Mouse (Mus musculus) intestine, embryonic 16.5 days (tissue): Measurements from ENCODE around the gene Sorcs2. TPM values are rescaled to one million over a fixed set of nuclear protein-coding genes. Genes with fewer than 3 reads are reported as not detected.

Experiments
- ATAC-seq: fragments of 200-750 bp; cut with Nextera tagmentation; 2 replicates; pipeline ENCODE4 v1.8.0; 2017; ENCODE audit warnings: moderate TSS enrichment, moderate library complexity
- H3K27ac ChIP-seq: fragments of 300-500 bp; sonication (generic); 2 replicates; pipeline ENCODE4 v1.5.1; 2014; ENCODE audit warnings: mild to moderate bottlenecking, low read length
- H3K27me3 ChIP-seq: fragments of 300-500 bp; sonication (generic); replicated peaks from 2 replicates; pipeline ENCODE4 v1.6.1; 2014; ENCODE audit warnings: low read length, control low read depth, mixed read lengths; ENCODE audit not compliant: control insufficient read depth, insufficient read depth
- H3K36me3 ChIP-seq: fragments of 300-500 bp; sonication (generic); 2 replicates; pipeline ENCODE4 v1.6.1; 2014; ENCODE audit warnings: low read length, control low read depth; ENCODE audit not compliant: control insufficient read depth, insufficient read depth
- H3K4me1 ChIP-seq: fragments of 300-500 bp; sonication (generic); 2 replicates; pipeline ENCODE4 v1.6.1; 2014; ENCODE audit warnings: low read length, control low read depth, mixed read lengths; ENCODE audit not compliant: control insufficient read depth, insufficient read depth
- H3K4me2 ChIP-seq: fragments of 300-500 bp; sonication (generic); 2 replicates; pipeline ENCODE4 v1.6.1; 2014; ENCODE audit warnings: low read depth, low read length, control low read depth
- H3K4me3 ChIP-seq: fragments of 300-500 bp; sonication (generic); 2 replicates; pipeline ENCODE4 v1.5.1; 2014; ENCODE audit warnings: mild to moderate bottlenecking, low read length
- H3K9ac ChIP-seq: fragments of 300-500 bp; sonication (generic); 2 replicates; pipeline ENCODE4 v1.6.1; 2014; ENCODE audit warnings: low read depth, low read length
- H3K9me3 ChIP-seq: fragments of 300-500 bp; sonication (generic); 2 replicates; pipeline ENCODE4 v1.6.1; 2016; ENCODE audit warnings: low read length, control low read depth; ENCODE audit not compliant: control insufficient read depth
- WGBS: fragments of 180-500 bp; shearing (Covaris S2); extraction: QIAGEN DNeasy Blood & Tissue Kit; methylation state at CpG from one replicate; pipeline ENCODE4 v1.1.7; 2014; 5-methylcytosine and 5-hydroxymethylcytosine counted together
- polyA plus RNA-seq: library from polyadenylated mRNA; unstranded; fragments of >200 nt; fragmentation: Nextera tagmentation; extraction: Ambion mirVana; gene quantifications from 2 replicates; pipeline ENCODE4 v1.2.1, GENCODE M21; 2015

Sorcs2 gene
- polyA plus RNA-seq, 1 experiment from 2014 or later, result 8.3 TPM

DNA sequence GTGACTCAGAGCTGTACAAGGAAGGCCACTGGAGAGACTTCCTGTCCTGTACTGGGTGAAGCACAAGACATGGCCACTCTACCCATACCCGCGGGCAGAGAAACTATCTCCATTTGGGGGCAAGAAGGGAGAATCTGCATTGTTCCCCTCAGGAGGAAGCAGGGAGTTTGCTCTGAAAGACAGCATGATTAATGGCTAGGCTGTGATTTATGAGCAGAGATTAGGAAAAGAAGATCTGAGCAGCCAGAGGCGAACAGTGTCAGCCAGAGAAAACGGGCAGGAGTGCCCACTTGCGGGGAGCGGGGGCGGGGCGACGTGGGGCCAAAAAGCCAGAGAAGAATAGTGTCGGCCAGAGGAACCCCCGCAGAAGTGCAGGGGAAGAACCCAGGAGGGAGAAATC, 29.9 kb upstream of the Sorcs2 start:
- Histone ChIP-seq H3K27ac (no peak overlapping the region), H3K4me2 (no peak overlapping the region), H3K4me3 (no peak overlapping the region), H3K9me3 (no peaks in the 10 kb centered on the region), H3K36me3 (no peaks in the 10 kb centered on the region), H3K4me1 (no peaks in the 10 kb centered on the region), H3K9ac (no peak overlapping the region), H3K27me3 (no peaks in the 10 kb centered on the region)
- no peak for ATAC-seq
- WGBS, result 18% methylated on average over 11 of the region's 11 CpGs

DNA sequence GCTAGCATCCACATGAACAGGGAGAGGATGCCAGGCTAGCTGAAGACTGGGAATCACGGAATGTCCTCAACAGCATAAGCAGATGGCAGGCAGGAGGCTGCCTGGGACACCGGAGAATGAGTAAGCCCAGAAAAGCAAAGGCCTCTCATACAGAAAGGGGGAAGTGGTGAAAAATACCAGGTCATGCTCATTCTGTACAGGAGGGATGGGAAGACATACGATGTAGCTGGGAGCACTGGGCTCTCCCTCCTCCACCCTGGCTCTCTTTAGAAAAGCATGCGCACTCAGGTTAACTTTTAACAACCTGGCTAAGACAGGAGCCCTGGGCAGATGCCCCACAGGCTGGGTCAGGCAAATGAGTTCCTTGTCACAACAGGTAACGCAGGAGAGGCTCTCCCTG, 28.5 kb upstream of the Sorcs2 start:
- Histone ChIP-seq H3K4me3 (no peak overlapping the region), H3K27ac (no peak overlapping the region), H3K36me3 (no peaks in the 10 kb centered on the region), H3K4me1 (no peaks in the 10 kb centered on the region), H3K27me3 (no peaks in the 10 kb centered on the region), H3K9me3 (no peaks in the 10 kb centered on the region), H3K9ac (no peak overlapping the region), H3K4me2 (no peak overlapping the region)
- ATAC-seq, result no peak
- WGBS, result 60% methylated on average over 5 of the region's 5 CpGs

DNA sequence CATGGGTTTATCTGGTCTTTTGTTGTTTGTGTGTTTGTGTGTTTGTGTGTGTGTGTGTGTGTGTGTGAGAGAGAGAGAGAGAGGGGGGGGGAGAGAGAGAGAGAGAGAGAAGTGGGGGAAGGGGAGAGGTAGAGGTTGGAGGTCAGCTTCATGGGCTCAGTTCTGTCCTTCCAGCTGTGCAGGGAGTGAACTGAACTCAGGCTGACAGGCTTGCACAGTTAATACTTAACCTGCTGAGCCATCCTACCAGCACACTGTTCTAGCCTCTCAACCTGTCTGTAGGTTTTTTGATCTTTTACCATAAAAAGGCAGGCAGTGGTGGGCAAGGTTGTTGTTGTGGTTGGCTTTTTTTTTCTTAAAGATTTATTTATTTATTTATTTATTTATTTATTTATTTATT, 26.7 kb upstream of the Sorcs2 start:
- no peaks in the 10 kb centered on the region for H3K9me3 ChIP-seq
- H3K27ac ChIP-seq, result no peak overlapping the region
- H3K27me3 ChIP-seq, result no peaks in the 10 kb centered on the region
- no peak overlapping the region for H3K4me2 ChIP-seq
- H3K4me3 ChIP-seq, result no peak overlapping the region
- ATAC-seq, result no peak
- H3K36me3 ChIP-seq, result no peaks in the 10 kb centered on the region
- H3K4me1 ChIP-seq, result no peaks in the 10 kb centered on the region
- H3K9ac ChIP-seq, result no peak overlapping the region

DNA sequence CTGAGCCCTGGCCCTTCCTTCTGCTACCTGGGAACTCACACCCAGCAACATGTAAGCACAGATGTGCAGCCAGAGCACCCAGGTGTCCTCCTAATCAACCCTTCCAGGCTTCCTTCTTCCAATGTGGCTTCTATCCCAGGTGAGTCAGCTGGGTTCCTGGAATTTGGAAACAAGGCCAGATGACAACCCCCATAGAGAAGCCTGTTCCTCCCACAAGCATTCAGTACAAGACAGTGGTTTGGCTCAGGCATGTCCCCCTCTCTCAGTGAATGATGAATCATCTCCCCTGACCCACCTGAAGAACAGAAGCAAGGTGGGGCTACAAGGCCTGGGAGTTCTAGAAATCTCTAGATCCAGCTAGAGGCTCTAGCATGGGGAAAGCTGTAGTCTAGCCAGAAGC, 24.8 kb upstream of the Sorcs2 start:
- no peaks in the 10 kb centered on the region for H3K9me3 ChIP-seq
- no peaks in the 10 kb centered on the region for H3K36me3 ChIP-seq
- H3K4me1 ChIP-seq, result no peaks in the 10 kb centered on the region
- H3K9ac ChIP-seq, result no peak overlapping the region
- ATAC-seq, result no peak
- no peaks in the 10 kb centered on the region for H3K27me3 ChIP-seq
- H3K4me2 ChIP-seq, result no peak overlapping the region
- no peak overlapping the region for H3K27ac ChIP-seq
- no peak overlapping the region for H3K4me3 ChIP-seq

DNA sequence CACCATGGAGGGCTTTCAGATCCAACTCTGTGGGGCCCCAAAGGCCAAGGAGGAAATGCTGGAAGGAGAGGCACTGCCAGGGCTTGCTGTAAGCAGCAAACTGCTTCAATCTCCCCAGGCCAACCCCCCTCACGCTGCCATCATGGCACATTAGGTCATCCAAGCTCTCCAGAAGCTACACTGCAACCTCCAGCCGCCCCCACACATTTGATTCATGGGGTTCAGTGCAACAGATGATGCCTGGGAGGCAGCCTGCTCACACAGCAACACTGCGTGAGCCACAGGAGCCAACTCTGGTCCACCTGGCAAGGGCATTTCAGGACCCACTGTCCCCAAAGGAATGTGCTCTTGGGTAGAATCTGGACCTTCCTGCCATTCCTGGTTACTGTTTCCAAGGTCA, 21.9 kb upstream of the Sorcs2 start:
- Histone ChIP-seq H3K4me2 (no peak overlapping the region), H3K4me1 (no peaks in the 10 kb centered on the region), H3K4me3 (no peak overlapping the region), H3K36me3 (no peaks in the 10 kb centered on the region), H3K9me3 (no peaks in the 10 kb centered on the region), H3K27me3 (no peaks in the 10 kb centered on the region), H3K9ac (no peak overlapping the region), H3K27ac (no peak overlapping the region)
- 70% methylated on average over 3 of the region's 3 CpGs for WGBS
- no peak for ATAC-seq

DNA sequence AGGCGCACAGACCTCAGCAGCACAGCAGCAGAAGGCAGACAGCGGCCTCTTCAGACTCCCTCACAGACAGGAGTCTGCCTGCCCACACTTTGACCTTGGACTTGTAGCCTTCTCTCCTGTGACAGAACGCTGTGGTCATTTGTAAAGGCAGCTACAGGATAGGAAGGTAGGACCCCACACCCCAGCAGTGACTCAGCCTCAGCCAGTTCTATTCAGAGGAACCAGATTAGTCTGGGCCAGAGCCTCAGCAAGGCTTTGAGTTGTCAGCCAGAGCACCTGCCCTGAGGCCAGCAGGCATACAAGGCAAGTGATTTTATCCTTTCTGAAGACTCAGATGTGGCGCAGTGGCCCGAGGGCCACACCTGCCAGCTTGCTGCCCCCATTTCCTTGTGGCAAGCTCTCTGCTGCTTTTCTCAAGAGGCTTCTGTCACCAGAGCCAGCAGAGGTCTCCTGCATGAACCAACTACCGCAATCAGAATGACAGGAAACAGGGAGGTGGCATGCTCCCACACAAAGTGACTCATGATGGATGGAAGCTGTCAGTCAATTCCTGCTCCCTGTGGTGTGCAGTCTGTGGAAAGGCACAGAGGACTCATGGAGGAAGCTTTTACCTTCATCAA, 16.9 kb upstream of the Sorcs2 start:
- H3K4me2 ChIP-seq, result no peak overlapping the region
- H3K27ac ChIP-seq, result no peak overlapping the region
- H3K27me3 ChIP-seq, result no peaks in the 10 kb centered on the region
- no peaks in the 10 kb centered on the region for H3K4me1 ChIP-seq
- 65% methylated on average over 6 of the region's 6 CpGs for WGBS
- H3K4me3 ChIP-seq, result no peak overlapping the region
- no peaks in the 10 kb centered on the region for H3K36me3 ChIP-seq
- H3K9me3 ChIP-seq, result no peaks in the 10 kb centered on the region
- no peak for ATAC-seq
- no peak overlapping the region for H3K9ac ChIP-seq

DNA sequence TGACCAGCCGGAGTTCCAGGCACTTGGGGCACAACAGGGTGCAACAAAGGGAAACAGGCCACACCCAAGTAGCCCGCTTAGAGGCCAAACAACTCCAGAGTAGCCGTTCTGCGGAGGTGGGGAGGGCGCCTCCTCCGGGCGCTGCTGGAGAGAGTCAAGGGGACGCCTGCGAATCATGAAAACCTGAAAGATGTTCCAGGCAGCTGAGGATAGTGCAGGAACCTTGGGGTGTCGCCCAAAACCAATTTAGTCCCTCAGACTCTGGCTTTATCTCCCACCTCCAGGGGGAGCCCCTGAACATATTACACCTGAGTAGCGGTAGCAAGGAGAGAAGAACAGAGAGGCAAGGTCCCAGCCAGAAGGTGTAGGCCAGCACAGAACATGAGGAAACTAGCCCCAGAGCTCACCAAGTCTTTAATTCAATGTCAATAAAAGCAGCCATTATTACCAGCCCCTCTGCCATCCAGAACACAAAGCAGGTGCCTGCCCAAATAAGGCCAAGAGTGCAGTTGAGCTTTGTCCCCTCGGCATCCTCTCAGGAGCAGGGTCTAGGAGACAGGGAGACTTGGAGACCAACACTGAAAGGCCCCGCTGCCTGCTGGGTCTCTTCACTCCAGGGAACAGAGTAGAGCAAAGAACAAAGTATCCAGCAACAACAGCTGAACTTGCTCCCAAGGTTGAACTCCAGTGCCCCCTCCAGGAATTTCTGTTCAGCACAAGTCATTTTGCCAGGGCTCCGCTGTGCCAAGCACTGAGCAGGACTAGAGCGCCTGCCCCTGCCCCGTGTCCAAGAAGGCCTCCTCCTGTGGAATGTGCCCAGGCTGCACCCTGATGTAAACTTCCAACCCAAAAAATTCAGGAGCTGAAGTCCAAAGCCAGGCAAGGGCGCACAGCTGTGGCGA, 775 bp upstream of the Sorcs2 start:
- H3K27me3 ChIP-seq, result peaks cover 9% of the 10 kb centered on the region; the same call in 1 of the 2 replicates
- no peaks in the 10 kb centered on the region for H3K36me3 ChIP-seq
- H3K4me1 ChIP-seq, result peaks cover 25% of the 10 kb centered on the region
- H3K9me3 ChIP-seq, result no peaks in the 10 kb centered on the region
- H3K4me3 ChIP-seq, result no peak overlapping the region
- H3K4me2 ChIP-seq, result peak overlapping the region; percentile 7; the same call in 1 of the 2 replicates
- H3K27ac ChIP-seq, result no peak overlapping the region
- 13% methylated on average over 18 of the region's 18 CpGs for WGBS
- ATAC-seq, result peak; percentile 20; the same call in 1 of the 2 replicates
- H3K9ac ChIP-seq, result no peak overlapping the region

DNA sequence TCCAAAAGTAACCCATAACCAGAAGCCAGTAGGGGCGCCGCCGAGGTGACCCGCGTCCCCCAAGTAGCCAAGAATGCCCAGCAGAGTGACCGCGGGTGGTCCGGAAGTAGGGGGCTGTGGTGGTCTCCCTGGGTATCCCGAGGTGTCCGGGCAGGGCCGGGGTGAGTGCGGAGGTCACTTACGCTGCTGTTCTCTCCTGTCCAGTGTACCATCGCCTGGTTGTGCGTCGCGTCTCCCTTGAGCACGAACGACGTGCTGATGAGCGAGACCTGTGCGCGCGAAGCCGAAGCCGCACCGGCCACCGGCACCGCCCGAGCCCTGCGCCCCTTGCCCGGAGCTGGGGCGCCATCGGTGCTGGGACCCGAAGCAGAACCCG, 567 bp downstream of the Sorcs2 start:
- H3K36me3 ChIP-seq, result no peaks in the 10 kb centered on the region
- H3K9ac ChIP-seq, result peak overlapping the region; percentile 81
- WGBS, result 0% methylated on average over 35 of the region's 36 CpGs
- ATAC-seq, result peak; percentile 7; the same call in 1 of the 2 replicates
- peak overlapping the region; percentile 99 for H3K4me2 ChIP-seq
- H3K27ac ChIP-seq, result peak overlapping the region; percentile 50
- H3K9me3 ChIP-seq, result no peaks in the 10 kb centered on the region
- H3K27me3 ChIP-seq, result peaks cover 9% of the 10 kb centered on the region; the same call in 1 of the 2 replicates
- H3K4me3 ChIP-seq, result peak overlapping the region; percentile 82
- peaks cover 25% of the 10 kb centered on the region for H3K4me1 ChIP-seq

DNA sequence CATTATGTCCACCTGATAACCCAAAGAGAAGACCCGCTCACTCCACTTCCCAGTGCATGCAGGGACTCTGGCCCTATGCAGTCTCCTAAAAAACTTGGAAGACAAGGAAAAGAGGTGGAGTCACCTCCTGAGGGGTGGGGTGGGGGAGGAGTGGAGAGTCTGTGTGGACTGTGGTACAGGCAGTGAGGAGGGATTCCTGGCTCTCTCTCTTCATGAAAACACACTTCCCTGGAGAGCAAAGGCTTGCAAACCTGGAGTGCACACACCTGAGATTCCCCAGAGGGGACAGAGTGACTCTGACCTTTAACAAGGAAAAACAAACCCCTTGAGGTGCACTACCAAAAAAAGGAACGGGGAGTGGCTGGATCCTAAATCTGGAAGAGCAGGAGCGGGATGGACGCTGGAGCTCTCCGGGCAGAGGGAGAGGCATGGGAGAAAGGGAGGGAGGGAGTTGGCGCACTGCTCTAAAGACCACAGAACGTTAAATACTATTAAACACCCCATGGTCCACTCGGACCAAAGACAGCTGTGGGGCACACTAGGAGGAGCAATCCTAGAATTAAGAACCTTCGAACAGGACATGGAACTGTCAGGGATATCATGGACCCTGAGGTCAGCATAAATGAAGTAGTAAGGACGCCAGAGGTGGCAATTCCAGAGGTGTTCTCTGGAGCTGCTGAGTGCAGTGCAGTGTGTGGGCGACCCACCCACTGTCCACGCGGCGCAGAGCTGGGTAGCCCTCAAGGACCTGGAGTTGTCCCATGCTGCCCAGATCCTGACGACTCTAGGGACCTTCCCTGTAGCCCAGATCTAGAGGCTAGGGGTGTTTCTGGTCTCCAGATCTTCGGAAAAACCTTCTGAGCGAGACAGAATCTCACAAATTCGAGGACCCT, 1.2 kb downstream of the Sorcs2 start:
- peak overlapping the region; percentile 81 for H3K9ac ChIP-seq
- peaks cover 9% of the 10 kb centered on the region; the same call in 1 of the 2 replicates for H3K27me3 ChIP-seq
- no peaks in the 10 kb centered on the region for H3K36me3 ChIP-seq
- peak; percentile 39; the same call in 1 of the 2 replicates for ATAC-seq
- H3K9me3 ChIP-seq, result no peaks in the 10 kb centered on the region
- H3K4me1 ChIP-seq, result peaks cover 25% of the 10 kb centered on the region
- H3K27ac ChIP-seq, result peak overlapping the region; percentile 50
- H3K4me3 ChIP-seq, result peak overlapping the region; percentile 82
- peak overlapping the region; percentile 99 for H3K4me2 ChIP-seq
- 6% methylated on average over 18 of the region's 18 CpGs for WGBS
